Mouse (Mus musculus) urinary bladder, postnatal 10 days (tissue): Measurements from ENCODE around the gene Fgd2.
"Not testable (repeated sequence)": the region's sequence is repeated elsewhere in the genome, so short reads cannot be mapped to it uniquely, and the experiment has no call there.

Experiments used
- DNase-seq: peaks from one replicate; pipeline ENCODE4 v3.0.0; 2022; ENCODE audit warnings: low spot score

Fgd2 gene

GRCm38 (mm10) chr17:29336266-29336990 lies 24.3 kb upstream of the Fgd2 start:
- no peak for DNase-seq

GRCm38 (mm10) chr17:29337979-29338823 lies 22.5 kb upstream of the Fgd2 start:
- no peak for DNase-seq

- DNase-seq, result no peak
Observed at GRCm38 (mm10) chr17:29339170-29339768, 21.4 kb upstream of the Fgd2 start.

- no peak for DNase-seq
Observed at GRCm38 (mm10) chr17:29340406-29341261, 20.1 kb upstream of the Fgd2 start.

- DNase-seq, result no peak
Observed at GRCm38 (mm10) chr17:29341591-29342003, 19.1 kb upstream of the Fgd2 start.

GRCm38 (mm10) chr17:29342010-29342910 lies 18.5 kb upstream of the Fgd2 start:
- DNase-seq, result no peak

- DNase-seq, result no peak
Observed at GRCm38 (mm10) chr17:29343241-29343640, 17.5 kb upstream of the Fgd2 start.

- DNase-seq, result no peak
Observed at GRCm38 (mm10) chr17:29345272-29345671, 15.4 kb upstream of the Fgd2 start.

GRCm38 (mm10) chr17:29346496-29347125 lies 14.1 kb upstream of the Fgd2 start:
- DNase-seq, result no peak

- no peak for DNase-seq
Observed at GRCm38 (mm10) chr17:29347126-29347644, 13.5 kb upstream of the Fgd2 start.

- DNase-seq, result peak; percentile 94
Observed at GRCm38 (mm10) chr17:29347645-29348256, 13.0 kb upstream of the Fgd2 start, which contains the start of gene Mtch1. Gene Mtch1 (minus strand): TSS chr17:29347934.

GRCm38 (mm10) chr17:29348996-29349395 lies 11.7 kb upstream of the Fgd2 start:
- DNase-seq, result no peak

- not testable (repeated sequence) for DNase-seq
Observed at GRCm38 (mm10) chr17:29351056-29351455, 9.7 kb upstream of the Fgd2 start.

GRCm38 (mm10) chr17:29355461-29355840 lies 5.3 kb upstream of the Fgd2 start:
- DNase-seq, result no peak

GRCm38 (mm10) chr17:29355841-29356478 lies 4.8 kb upstream of the Fgd2 start:
- no peak for DNase-seq

- no peak for DNase-seq
Observed at GRCm38 (mm10) chr17:29356479-29356856, 4.2 kb upstream of the Fgd2 start.

- DNase-seq, result no peak
Observed at GRCm38 (mm10) chr17:29356882-29357281, 3.8 kb upstream of the Fgd2 start.

GRCm38 (mm10) chr17:29358928-29359327 lies 1.8 kb upstream of the Fgd2 start:
- DNase-seq, result no peak
